Mouse (Mus musculus) embryonic facial prominence, embryonic 12.5 days (tissue): ENCODE measurements at regions not wholly inside any gene's neighbourhood (a gene's known extent, or its start where the extent isn't known, plus 50 kb on each side); places are given as distances from the start of the nearest gene placed in this dataset.

Experiments used
- ATAC-seq: fragments of 200-750 bp; cut with Nextera tagmentation; 2 replicates; pipeline ENCODE4 v1.8.0; 2017; ENCODE audit not compliant: insufficient number of reproducible peaks, insufficient read depth, low FRiP score, low TSS enrichment
- H3K27ac ChIP-seq: fragments of 300-500 bp; sonication (generic); 2 replicates; pipeline ENCODE4 v1.5.1; 2016; ENCODE audit warnings: mild to moderate bottlenecking
- H3K27me3 ChIP-seq: fragments of 300-500 bp; sonication (generic); 2 replicates; pipeline ENCODE4 v1.6.1; 2016; ENCODE audit warnings: mild to moderate bottlenecking, moderate library complexity
- H3K36me3 ChIP-seq: fragments of 300-500 bp; sonication (generic); 2 replicates; pipeline ENCODE4 v1.6.1; 2016; ENCODE audit warnings: mild to moderate bottlenecking
- H3K4me1 ChIP-seq: fragments of 300-500 bp; sonication (generic); 2 replicates; pipeline ENCODE4 v1.6.1; 2016
- H3K4me2 ChIP-seq: fragments of 300-500 bp; sonication (generic); replicated peaks from 2 replicates; pipeline ENCODE4 v1.6.1; 2016; ENCODE audit warnings: mild to moderate bottlenecking, moderate library complexity
- H3K4me3 ChIP-seq: fragments of 300-500 bp; sonication (generic); 2 replicates; pipeline ENCODE4 v1.5.1; 2016; ENCODE audit warnings: mild to moderate bottlenecking
- H3K9ac ChIP-seq: fragments of 300-500 bp; sonication (generic); 2 replicates; pipeline ENCODE4 v1.6.1; 2016; ENCODE audit warnings: mild to moderate bottlenecking, moderate library complexity
- H3K9me3 ChIP-seq: fragments of 300-500 bp; sonication (generic); 2 replicates; pipeline ENCODE4 v1.6.1; 2016; ENCODE audit warnings: mild to moderate bottlenecking, moderate library complexity
- WGBS: fragments of 180-500 bp; shearing (Covaris S2); methylation state at CpG from one replicate; pipeline ENCODE4 v1.1.7; 2016; 5-methylcytosine and 5-hydroxymethylcytosine counted together

DNA sequence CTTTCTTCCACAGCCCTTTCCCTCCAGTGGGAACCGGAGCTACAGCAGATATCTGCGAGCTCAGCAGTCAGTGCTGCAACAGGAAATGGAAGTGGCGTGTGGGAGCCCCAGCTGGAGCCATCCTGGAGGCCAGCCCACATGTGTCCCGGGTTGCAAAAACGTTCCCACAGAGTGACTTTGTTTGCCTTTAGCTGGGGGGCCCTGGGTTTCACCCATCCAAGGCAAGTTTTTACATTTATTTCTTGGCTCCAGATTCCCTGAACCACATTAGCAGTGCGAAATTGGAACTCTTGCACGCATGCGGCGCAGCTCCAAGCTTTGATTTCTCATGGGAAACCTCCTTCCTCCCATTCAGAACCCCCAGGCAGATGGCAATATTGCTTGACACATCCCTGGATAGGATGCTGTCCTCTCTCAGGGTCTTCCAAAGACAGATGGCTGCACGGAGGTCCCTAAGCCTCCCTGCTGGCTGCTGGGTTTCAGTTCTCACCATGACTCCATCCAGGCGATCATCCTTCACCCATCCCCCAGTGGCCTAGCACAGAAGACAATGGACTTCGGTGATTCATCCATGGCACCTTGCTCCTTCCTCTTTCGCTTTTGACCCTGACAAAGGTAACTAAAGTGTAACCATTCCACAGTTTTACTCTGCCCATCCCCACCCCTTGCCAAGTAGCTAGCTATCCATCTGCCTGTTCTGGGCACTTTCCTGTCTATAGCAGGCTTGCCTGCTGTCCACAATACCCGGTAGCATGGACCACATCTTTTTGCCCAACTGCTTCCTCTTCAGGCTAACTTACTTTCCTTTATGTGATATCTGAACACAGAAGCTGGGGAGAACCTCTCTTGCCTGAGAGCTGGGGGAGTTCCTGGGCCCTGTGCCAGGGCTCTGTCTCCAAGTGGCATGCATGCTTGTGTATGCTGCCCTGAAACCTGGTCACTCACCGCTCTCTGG, 195.3 kb downstream of the Gadd45g start:
- peaks cover 26% of the 10 kb centered on the region for H3K4me1 ChIP-seq
- 0 out of 2 replicates have a peak, but pooled peaks have one; percentile 16 for ATAC-seq
- H3K9me3 ChIP-seq, result no peaks in the 10 kb centered on the region
- H3K9ac ChIP-seq, result no peak overlapping the region
- no peak overlapping the region for H3K4me3 ChIP-seq
- H3K27ac ChIP-seq, result peak overlapping the region; percentile 57
- H3K4me2 ChIP-seq, result no peak overlapping the region; the same call in 1 of the 2 replicates
- no peaks in the 10 kb centered on the region for H3K36me3 ChIP-seq
- no peaks in the 10 kb centered on the region for H3K27me3 ChIP-seq
- 50% methylated on average over 15 of the region's 15 CpGs for WGBS

DNA sequence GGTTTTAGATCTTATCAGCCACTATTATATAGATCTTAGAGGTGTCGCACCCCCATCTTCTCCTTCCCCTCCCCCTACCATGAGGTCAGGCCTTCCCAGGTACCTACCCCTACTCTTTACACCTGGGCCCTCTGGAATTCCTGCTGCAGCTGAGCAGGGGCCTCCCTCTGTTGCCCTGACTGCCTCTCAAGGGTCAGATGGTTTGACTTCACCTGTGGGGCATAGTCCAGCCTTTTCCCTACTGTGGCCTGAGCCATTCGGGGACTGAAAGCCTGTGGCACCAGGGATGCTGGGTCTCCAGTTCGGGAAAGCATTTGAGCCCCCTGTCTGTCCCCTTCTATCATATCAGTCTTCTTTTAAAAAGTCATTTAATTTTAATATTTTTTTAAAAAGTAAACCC, 196.4 kb downstream of the Gadd45g start:
- Histone ChIP-seq H3K4me2 (no peak overlapping the region), H3K9ac (no peak overlapping the region), H3K27ac (no peak overlapping the region), H3K4me3 (no peak overlapping the region), H3K27me3 (no peaks in the 10 kb centered on the region), H3K36me3 (no peaks in the 10 kb centered on the region), H3K9me3 (no peaks in the 10 kb centered on the region), H3K4me1 (peaks cover 26% of the 10 kb centered on the region)
- 93% methylated on average over 3 of the region's 3 CpGs for WGBS
- ATAC-seq, result no peak

DNA sequence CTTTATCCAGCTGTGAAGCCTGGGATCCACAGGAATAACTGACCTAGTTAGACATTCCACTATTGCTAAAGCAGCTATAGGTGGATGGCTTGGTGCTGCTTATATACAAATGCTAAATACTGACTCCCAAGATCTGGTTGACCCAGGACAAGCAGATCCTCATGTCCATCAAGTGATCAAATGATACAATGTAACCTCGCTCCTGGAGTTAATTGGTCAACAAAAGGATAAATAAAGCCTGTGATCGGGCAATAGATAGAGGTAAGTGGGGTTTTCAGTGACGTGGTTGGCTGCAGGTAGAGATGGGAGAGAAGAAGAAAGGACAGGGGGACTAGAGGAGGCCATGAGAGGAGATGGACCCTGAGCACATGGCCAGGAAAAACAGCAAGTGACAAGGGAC, 197.4 kb downstream of the Gadd45g start:
- H3K4me3 ChIP-seq, result no peak overlapping the region
- WGBS, result 89% methylated on average over 3 of the region's 3 CpGs
- H3K9ac ChIP-seq, result no peak overlapping the region
- H3K36me3 ChIP-seq, result no peaks in the 10 kb centered on the region
- no peak overlapping the region for H3K4me2 ChIP-seq
- ATAC-seq, result no peak
- H3K4me1 ChIP-seq, result peaks cover 26% of the 10 kb centered on the region
- H3K27ac ChIP-seq, result no peak overlapping the region
- H3K27me3 ChIP-seq, result no peaks in the 10 kb centered on the region
- H3K9me3 ChIP-seq, result no peaks in the 10 kb centered on the region

DNA sequence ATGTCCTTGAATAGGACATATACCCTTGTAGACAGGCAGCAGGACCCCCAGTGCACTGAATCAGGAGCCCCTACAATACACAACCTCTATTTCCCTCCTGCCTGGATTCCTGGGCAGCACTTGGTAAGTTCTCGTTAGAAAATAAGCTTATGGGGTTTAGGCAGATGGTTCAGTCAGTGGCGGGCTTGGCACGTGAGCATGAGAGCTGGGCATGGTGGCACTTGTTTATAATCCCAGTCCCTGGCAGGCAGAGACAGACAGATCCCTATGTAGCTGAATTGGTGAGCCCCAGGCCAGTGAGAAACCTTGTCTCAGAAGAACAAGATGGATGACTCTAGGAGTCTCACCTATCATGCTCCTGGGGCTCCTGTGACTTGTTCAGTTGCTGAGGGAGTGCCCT, 198.9 kb downstream of the Gadd45g start:
- no peak overlapping the region for H3K4me2 ChIP-seq
- peaks cover 26% of the 10 kb centered on the region for H3K4me1 ChIP-seq
- WGBS, result 84% methylated on average over 3 of the region's 3 CpGs
- no peak overlapping the region for H3K4me3 ChIP-seq
- no peak overlapping the region for H3K9ac ChIP-seq
- no peaks in the 10 kb centered on the region for H3K27me3 ChIP-seq
- no peaks in the 10 kb centered on the region for H3K36me3 ChIP-seq
- H3K27ac ChIP-seq, result no peak overlapping the region
- no peak for ATAC-seq
- no peaks in the 10 kb centered on the region for H3K9me3 ChIP-seq

DNA sequence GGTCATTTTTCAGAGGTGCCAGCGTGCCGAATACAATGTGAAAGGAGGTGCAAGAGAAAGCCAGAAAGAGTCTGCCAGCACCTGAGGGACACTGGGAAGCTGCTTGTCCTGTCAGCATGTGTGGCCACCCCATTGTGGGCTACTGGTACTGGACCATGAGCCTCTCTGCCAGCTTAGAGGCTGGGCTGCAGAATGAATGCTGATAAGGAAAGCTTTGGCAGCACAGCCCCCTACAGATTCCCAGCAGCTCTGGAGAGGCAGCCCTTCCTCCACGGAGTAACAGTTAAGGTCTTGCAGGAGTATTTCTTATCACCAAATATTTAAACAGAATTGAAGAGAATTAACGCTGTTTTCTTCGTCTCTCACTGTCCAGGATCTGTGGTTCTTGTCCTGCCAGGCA, 199.5 kb downstream of the Gadd45g start:
- H3K36me3 ChIP-seq, result no peaks in the 10 kb centered on the region
- peaks cover 26% of the 10 kb centered on the region for H3K4me1 ChIP-seq
- no peaks in the 10 kb centered on the region for H3K27me3 ChIP-seq
- no peaks in the 10 kb centered on the region for H3K9me3 ChIP-seq
- H3K4me2 ChIP-seq, result no peak overlapping the region
- no peak overlapping the region for H3K27ac ChIP-seq
- no peak overlapping the region for H3K9ac ChIP-seq
- WGBS, result 72% methylated on average over 5 of the region's 5 CpGs
- no peak overlapping the region for H3K4me3 ChIP-seq
- ATAC-seq, result no peak

DNA sequence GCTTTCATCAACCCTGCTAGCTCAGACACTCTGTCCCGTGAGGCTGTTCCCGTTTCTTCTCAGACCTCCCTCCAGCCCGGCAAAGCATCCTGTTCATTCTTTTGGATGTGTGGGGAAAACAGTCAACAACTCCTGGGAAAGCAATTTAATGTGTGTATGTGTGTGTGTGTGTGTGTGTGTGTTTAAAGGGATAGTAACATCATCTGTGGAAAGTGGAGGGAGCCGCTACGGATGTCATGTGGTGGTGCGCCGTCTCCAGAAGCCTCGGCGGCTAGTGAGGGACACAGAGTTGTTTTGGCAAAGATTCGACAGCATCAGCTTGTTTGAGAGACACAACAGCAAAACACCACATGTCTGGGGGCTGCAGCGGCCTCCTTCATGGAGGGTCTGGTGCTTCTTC, 200.2 kb downstream of the Gadd45g start:
- H3K27me3 ChIP-seq, result no peaks in the 10 kb centered on the region
- peaks cover 19% of the 10 kb centered on the region for H3K4me1 ChIP-seq
- no peak overlapping the region for H3K4me2 ChIP-seq
- no peaks in the 10 kb centered on the region for H3K36me3 ChIP-seq
- H3K27ac ChIP-seq, result no peak overlapping the region
- H3K9ac ChIP-seq, result no peak overlapping the region
- 71% methylated on average over 11 of the region's 11 CpGs for WGBS
- no peak overlapping the region for H3K4me3 ChIP-seq
- no peaks in the 10 kb centered on the region for H3K9me3 ChIP-seq
- no peak for ATAC-seq

DNA sequence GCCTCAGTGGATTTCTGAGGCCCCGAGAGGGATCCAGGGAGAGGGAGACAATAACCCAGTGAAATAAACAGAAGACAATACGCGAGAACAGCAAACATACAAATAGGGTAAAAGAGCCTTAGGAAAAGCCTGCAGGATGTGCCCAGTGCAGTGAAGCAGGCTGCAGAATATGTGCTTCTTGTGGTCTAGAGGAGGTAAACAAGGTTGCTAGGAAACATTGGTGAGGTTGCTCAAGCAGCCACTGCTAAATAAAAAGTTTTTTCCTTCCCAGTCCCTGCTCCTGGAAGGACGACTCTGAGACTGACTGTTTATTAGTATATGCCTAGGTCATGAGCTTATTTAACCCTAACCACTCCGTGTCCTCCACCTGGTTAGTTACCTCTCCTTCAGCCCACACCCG, 201.5 kb downstream of the Gadd45g start:
- WGBS, result 78% methylated on average over 6 of the region's 6 CpGs
- Histone ChIP-seq H3K9me3 (no peaks in the 10 kb centered on the region), H3K9ac (no peak overlapping the region), H3K27me3 (no peaks in the 10 kb centered on the region), H3K27ac (no peak overlapping the region), H3K4me2 (no peak overlapping the region), H3K4me3 (no peak overlapping the region), H3K4me1 (peaks cover 13% of the 10 kb centered on the region), H3K36me3 (no peaks in the 10 kb centered on the region)
- no peak for ATAC-seq

DNA sequence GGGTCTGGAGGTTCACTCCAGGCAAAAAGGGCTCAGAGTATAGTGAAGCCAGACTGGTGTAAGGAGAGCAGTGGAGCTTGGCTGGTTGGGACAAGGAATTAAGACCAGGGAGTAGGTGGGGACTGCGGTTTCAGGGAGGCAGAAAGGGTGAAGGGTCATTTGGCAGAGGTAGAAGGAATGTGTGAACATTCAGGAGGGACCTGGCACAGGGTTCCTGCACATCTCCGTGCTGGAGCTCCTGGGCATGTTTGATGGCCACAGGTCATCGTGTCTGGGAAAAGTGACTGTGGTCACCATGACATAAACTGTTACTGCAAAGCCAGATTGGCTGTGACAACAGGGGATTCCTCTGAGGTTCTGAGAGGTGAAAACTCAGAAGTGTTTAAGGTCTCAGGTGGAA, 202.3 kb downstream of the Gadd45g start:
- H3K9ac ChIP-seq, result no peak overlapping the region
- no peak for ATAC-seq
- H3K4me1 ChIP-seq, result peaks cover 13% of the 10 kb centered on the region
- no peaks in the 10 kb centered on the region for H3K27me3 ChIP-seq
- no peak overlapping the region for H3K4me2 ChIP-seq
- no peaks in the 10 kb centered on the region for H3K9me3 ChIP-seq
- WGBS, result 82% methylated on average over 3 of the region's 3 CpGs
- no peak overlapping the region for H3K4me3 ChIP-seq
- H3K27ac ChIP-seq, result no peak overlapping the region
- no peaks in the 10 kb centered on the region for H3K36me3 ChIP-seq

DNA sequence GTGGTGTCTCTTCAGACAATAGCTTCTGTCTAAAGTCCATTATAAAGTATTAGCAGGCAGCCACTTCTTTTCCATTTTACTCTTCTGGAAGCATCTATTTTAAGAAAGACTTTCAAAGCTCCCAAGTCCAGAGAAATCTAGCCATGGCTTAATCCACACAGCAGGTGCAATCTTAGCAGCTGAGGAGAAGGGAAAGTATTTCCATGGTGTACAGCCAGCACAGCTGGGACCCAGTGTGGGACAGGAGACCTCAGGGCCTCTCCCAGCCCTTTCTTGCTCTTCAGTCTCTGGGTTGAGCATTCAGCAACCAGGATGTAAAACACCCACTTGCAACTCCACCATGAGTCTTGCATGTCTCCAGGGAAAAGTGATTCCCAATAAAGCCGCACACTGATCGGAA, 202.8 kb downstream of the Gadd45g start:
- WGBS, result 93% methylated on average over 2 of the region's 2 CpGs
- Histone ChIP-seq H3K4me1 (peaks cover 13% of the 10 kb centered on the region), H3K27me3 (no peaks in the 10 kb centered on the region), H3K27ac (no peak overlapping the region), H3K9me3 (no peaks in the 10 kb centered on the region), H3K36me3 (no peaks in the 10 kb centered on the region), H3K4me3 (no peak overlapping the region), H3K4me2 (no peak overlapping the region), H3K9ac (no peak overlapping the region)
- ATAC-seq, result no peak

DNA sequence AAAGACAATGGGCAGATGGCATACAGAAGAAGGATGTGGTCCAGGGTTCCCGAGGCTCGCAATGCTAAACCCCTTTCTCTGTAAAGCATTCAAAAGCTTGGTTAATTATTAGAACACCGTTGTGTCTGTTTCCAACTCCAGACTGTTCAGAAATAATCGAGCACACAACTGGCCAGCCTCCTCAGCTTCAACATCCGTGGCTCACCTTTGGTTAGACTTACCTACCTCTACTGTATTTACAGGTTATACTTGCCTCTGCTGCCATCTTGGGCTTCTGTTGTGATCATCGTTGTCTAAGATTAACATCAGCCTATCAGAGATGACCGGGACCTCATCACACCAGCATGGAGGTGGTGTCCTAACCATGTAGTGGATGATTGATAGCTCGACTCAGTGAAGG, 209.3 kb downstream of the Gadd45g start:
- Histone ChIP-seq H3K9ac (no peak overlapping the region), H3K27ac (no peak overlapping the region), H3K27me3 (no peaks in the 10 kb centered on the region), H3K9me3 (no peaks in the 10 kb centered on the region), H3K4me3 (no peak overlapping the region), H3K4me1 (no peaks in the 10 kb centered on the region), H3K36me3 (no peaks in the 10 kb centered on the region), H3K4me2 (no peak overlapping the region)
- no peak for ATAC-seq
- WGBS, result 89% methylated on average over 8 of the region's 8 CpGs

DNA sequence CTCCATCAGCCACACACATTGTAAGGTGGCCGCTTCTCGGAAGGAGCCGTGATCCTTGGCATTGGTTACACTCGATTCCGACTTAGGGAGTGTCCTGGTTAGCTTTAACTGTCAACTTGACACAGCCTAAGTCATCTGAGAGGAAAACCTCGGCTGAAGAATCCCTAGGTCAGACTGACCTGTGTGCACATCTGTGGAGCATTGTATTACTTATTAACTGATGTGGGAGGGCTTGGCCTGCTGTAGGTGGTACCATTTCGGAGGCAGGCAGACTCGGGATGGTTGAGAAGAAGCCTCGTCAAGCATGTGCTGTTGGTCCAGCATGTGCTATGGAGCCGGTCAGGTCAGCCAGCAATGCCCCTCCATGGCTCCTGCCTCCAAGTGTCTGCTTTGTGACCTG, 211.0 kb downstream of the Gadd45g start:
- H3K4me2 ChIP-seq, result no peak overlapping the region
- ATAC-seq, result no peak
- 76% methylated on average over 10 of the region's 10 CpGs for whole genome bisulfite sequencing
- no peaks in the 10 kb centered on the region for H3K4me1 ChIP-seq
- no peaks in the 10 kb centered on the region for H3K36me3 ChIP-seq
- no peaks in the 10 kb centered on the region for H3K27me3 ChIP-seq
- H3K4me3 ChIP-seq, result no peak overlapping the region
- no peaks in the 10 kb centered on the region for H3K9me3 ChIP-seq
- no peak overlapping the region for H3K27ac ChIP-seq
- H3K9ac ChIP-seq, result no peak overlapping the region

DNA sequence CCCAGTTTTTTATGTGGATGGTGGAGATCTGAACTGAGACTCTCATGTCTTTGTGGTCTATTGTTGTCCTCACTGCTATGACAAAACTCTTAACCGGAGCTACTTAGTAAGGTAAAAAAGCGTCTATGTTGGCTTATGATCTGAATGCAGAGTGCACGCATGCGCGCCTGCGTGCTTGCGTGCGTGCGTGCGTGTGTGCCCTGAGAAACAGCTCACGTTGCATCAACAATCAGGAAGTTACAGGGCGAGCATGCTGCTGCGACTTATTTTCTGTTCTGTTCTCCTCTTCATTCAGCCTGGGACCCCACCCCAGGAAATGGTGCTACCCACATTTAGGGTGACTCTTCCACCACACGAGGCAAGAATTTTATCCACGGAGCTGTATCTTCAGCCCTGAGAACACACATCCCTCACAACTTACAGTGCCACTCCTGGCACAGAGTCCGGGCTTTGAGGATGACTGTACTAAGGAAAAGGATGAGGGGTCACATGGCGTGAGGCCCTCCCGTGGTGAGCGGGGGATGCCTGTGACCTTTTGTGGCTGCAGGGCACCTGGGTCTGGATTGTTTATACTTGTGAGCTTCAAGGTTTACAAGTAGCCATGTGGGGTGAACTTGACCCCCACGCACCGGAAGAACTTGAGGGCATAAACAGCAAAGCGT, 213.4 kb downstream of the Gadd45g start:
- Histone ChIP-seq H3K4me2 (no peak overlapping the region), H3K27ac (no peak overlapping the region), H3K27me3 (no peaks in the 10 kb centered on the region), H3K9ac (no peak overlapping the region), H3K9me3 (no peaks in the 10 kb centered on the region), H3K36me3 (no peaks in the 10 kb centered on the region), H3K4me3 (no peak overlapping the region), H3K4me1 (no peaks in the 10 kb centered on the region)
- no peak for ATAC-seq
- 76% methylated on average over 22 of the region's 22 CpGs for WGBS
